Mouse (Mus musculus): ENCODE measurements around the gene Tnfrsf22.
A peak's percentile ranks its signal among the peaks of the same experiment; 100 is the strongest.
"Not testable (repeated sequence)": the region's sequence is repeated elsewhere in the genome, so short reads cannot be mapped to it uniquely, and the experiment has no call there.

The Tnfrsf22 gene

GRCm38 (mm10) chr7:143649034-143649768 lies at the start of gene Tnfrsf22:
Tnfrsf22 (minus strand) TSS chr7:143649661.
- peak; percentile 11 for DNase-seq

DNA sequence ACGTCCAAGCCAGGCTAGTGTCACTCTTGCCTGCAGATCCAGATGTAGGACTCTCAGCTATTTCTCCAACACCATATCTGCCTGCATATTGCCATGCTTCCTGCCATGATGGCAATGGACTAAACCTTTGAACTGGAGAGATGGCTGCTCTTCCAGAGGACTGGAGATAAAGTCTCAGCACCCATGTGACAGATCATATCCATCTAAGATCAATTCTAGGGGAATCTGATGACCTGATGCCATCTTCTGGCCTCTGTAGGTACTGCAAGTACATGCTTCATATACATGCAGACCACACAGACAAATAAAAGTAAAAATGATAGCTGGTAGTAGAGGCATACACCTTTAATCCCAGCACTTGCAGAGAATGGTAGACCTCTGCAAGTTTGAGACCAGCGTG lies 46.7 kb upstream of the Tnfrsf22 start:
- no peak for DNase-seq

GRCm38 (mm10) chr7:143694550-143694949 lies 45.1 kb upstream of the Tnfrsf22 start:
- no peak for DNase-seq

GRCm38 (mm10) chr7:143692746-143693510 lies 43.5 kb upstream of the Tnfrsf22 start:
- no peak for DNase-seq

DNA sequence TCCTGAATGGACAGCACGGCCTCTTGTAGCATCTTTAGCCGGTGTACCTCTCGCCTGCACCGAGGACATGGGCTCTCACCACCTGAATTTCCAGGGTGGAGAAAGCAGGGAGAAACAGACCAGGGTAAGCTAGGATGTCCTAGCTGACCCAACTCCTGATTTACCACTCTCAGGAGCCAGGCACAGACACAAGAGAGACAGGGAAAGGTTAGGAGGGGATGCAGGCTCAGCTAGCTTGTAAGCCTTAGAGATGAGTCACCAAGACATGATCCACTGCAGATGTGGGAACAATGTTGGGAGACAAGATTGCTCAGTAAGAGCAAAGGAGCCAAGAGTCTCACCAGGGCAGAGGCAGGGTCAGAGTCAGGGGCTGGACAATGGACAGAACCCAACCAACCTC lies 42.4 kb upstream of the Tnfrsf22 start:
- DNase-seq: no peak

GRCm38 (mm10) chr7:143691181-143691580 lies 41.7 kb upstream of the Tnfrsf22 start:
- DNase-seq: no peak

- DNase-seq: no peak
Measured at GRCm38 (mm10) chr7:143689946-143690345, 40.5 kb upstream of the Tnfrsf22 start.

GRCm38 (mm10) chr7:143689481-143689880 lies 40.0 kb upstream of the Tnfrsf22 start:
- DNase-seq: no peak

- DNase-seq: not testable (repeated sequence)
Measured at GRCm38 (mm10) chr7:143686676-143687075, 37.2 kb upstream of the Tnfrsf22 start.

DNA sequence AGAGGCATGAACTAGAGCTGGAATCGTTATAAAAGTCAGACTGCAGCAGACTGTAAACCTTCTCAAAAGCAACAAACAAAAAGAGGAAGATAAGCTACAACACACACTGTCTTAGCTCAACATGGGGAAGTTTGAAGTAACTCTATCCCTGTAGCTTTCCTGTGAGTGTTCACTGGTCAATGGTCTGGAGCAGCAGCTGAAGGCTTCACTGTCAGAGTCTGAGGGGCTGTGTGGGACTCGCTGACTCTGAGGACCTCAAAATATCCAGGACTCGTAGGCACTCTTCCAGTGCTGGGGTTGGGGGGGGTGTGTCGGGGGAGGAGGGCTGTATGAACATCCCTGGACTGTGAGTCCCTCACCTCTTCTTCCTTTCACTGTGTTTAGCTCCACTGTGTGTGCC lies 36.7 kb upstream of the Tnfrsf22 start:
- DNase-seq: not testable (repeated sequence)

DNA sequence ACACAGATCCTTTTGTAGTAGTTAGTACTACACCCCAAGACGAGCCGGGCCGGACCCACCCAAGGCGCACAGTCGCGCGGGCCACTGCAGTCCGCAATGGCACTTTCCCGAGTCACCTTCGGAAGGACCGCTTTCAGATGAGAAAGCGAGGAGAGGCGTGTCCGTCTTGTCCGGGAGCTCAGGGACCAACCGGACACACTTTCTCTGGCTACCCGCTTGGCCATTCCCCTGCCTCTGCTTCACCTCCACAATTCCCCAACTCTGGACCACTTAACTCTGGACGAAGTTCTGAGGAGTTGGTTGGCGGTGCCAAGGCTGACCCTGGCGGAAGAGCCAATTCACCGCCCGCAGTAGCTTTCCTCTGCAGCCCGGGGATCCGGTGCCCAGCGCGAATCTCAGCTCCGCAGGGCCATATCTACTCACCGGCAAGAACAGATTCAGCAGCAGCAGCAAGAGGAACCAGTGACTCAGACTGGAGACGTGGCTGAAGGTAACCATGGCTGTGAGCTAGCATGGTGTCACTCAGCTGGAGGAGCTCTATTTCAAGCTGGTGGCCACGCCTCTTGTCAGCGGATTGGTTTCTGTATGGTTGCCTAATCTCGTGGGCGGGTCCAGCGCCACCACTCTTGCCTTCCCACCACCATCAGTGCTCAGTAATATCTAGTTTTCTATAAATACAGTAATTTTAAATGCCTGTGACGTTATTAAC lies 36.1 kb upstream of the Tnfrsf22 start, which contains the start of gene Tnfrsf23:
Tnfrsf23 (minus strand) TSS at position 514 of the 709 bp plus-strand sequence.
- no peak for DNase-seq

DNA sequence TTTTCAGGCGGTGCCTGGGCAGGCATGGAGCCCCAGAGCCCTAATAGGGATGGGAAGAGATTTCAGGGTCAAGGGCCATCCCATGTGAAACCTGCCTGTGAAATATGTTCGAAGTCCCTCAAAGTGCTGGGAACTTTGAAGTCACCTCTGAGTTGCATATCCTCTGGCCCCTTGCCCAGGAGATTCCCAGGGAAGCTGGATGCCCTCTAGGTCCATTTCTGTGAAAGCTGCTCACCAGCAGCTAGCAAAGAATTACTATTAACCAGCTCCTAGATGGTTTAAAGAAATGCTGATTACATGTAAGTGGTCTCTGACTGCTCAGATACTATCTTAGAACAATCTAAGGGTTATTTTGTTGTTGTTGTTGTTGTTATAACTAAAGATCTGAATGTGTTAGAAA lies 35.1 kb upstream of the Tnfrsf22 start:
- DNase-seq: not testable (repeated sequence)

DNA sequence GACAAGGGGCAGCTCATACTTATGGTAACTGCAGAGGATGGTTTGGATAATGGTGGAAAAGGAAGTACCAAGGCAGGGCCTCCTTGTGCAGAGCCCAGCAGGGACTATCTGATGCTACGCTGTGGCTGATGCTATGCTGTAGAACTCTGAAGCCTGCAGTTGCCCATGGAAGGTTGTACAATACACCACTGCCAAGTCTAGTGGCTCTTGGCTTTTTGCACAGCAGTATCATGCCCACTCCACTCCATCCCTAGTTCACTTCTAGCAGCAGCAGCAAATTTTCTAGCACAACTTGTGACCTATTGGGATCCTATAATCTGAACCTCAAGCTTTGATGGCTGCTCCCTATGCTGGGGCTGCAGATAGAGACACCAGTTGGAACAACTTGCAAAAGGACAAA lies 32.1 kb upstream of the Tnfrsf22 start:
- no peak for DNase-seq

GRCm38 (mm10) chr7:143680836-143681235 lies 31.4 kb upstream of the Tnfrsf22 start:
- DNase-seq: not testable (repeated sequence)

GRCm38 (mm10) chr7:143679650-143680049 lies 30.2 kb upstream of the Tnfrsf22 start:
- DNase-seq: not testable (repeated sequence)

- DNase-seq: no peak
Measured at GRCm38 (mm10) chr7:143666427-143667311, 17.2 kb upstream of the Tnfrsf22 start.

DNA sequence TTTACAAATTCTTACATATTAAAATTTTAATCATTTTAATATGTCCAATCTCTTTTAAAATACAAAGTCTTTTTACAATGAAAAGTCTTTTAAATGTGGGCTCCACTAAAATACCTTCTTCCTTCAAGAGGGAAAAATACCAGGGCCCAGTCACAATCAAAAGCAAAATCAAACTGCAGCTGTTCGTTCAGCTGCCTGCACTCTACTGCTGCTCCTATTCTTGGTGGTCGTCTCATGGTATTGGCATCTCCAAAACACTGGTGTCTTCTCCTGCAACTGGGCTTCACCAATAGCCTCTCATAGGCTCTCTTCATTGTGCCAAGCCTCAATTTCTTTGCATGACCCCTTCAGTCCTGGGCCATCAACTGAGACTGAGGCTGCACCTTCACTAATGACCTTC lies 14.0 kb upstream of the Tnfrsf22 start:
- no peak for DNase-seq

DNA sequence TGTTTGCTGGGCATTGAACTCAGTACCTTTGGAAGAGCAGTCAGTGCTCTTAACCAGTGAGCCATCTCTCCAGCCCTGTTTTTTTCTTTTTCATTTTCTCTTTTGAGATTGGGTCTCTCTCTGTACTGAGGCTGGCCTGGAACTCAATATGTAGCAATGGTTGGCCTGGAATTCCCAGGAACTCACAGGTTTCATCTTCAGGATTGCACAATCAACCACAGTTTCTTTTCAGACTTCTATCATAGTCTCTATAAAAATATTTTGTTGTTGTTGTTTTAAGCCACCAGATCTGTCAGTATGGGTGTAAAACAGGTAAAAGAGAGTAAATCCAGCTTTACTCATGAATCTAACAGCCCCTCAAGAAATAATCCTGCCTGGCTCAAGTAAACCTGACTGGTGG lies 11.3 kb upstream of the Tnfrsf22 start:
- no peak for DNase-seq

- not testable (repeated sequence) for DNase-seq
Measured at GRCm38 (mm10) chr7:143649769-143650346, 397 bp upstream of the Tnfrsf22 start.

- DNase-seq: not testable (repeated sequence)
Measured at GRCm38 (mm10) chr7:143643949-143644348, 5.5 kb downstream of the Tnfrsf22 start.

DNA sequence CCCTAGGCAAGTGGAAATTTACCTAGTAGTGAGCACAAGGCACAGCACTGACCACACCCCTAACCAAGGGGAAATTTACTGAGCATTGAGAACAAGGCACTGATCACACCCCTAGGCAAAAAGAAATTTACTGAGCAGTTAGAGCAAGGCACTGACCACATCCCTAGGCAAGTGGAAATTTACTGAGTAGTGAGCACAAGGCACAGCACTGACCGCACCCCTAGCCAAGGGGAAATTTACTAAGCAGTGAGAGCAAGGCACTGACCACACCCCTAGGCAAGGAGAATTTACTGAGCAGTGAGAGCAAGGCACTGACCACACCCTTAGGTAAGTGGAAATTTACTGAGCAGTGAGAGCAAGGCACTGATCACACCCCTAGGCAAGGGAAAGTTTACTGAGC lies 12.8 kb downstream of the Tnfrsf22 start:
- no peak for DNase-seq

DNA sequence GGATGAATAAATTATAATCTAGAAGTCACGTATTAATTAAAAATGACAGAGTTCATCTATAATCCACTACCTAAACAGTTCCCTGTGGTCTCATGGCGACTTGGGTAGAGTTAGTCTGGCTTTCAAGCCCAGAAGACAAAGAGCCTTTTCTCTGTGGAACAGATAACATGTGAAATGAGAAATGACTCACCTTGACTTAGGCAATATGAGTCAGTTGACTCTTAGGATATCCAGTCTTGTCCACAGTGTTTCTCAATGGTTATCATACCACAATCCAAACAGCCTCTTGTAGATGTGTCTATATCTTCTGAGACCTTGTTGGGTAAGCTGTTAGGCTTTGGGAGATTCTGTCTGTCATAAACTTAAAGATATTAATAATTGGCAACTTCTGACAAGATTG lies 18.0 kb downstream of the Tnfrsf22 start:
- no peak for DNase-seq
